Mouse (Mus musculus): ENCODE data around the gene Osbp2. TPM values are rescaled to one million over a fixed set of nuclear protein-coding genes. Genes with fewer than 3 reads are reported as not detected.
"Not testable (repeated sequence)": the region's sequence is repeated elsewhere in the genome, so short reads cannot be mapped to it uniquely, and the experiment has no call there.

Gene Osbp2
- polyA plus RNA-seq (2015; fragmentation: Nextera tagmentation; extraction: Ambion mirVana) = 12.3 and 16.8 TPM in 2 replicates

DNA sequence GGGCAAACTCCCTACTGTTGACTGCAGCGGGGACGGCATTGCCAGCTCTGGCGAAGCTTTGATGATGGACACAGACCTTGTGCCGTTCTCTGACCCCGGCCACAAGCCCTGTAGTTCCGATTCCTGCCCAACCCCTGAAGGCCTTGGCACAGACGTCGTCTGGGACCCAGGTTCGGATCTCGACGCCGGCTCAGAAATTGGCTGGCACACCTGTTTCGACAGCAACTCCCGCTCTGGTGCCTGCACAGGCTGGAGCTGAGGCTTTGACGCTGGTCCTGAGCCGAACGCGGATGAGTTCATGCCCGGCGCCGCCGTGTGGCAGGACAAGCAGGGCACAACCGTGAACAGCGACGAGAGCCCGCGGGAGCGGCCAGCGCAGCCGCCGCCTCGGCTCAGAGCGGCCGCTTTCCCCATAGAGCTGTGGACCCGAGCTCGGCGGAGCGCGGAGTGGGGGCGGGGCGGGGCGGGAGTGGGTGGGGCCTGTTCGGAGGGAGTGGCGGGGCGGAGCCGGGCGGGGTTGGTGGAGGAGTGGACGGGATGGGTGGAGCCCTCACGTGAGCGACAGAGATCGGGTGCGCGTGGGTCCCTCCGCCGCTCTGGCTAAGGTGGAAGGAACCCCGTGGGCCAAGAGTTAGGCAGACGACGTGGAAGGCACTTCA is at the start of gene Osbp2:
Gene Osbp2, minus strand, starts transcription at position 450 of the 659 bp plus-strand sequence.
- ATAC-seq (ENCODE audit: low read depth) = peak; percentile 92
- no peaks in the 10 kb centered on the region for H3K9me3 ChIP-seq
- H3K4me1 ChIP-seq (replicated peaks) = peaks cover 16% of the 10 kb centered on the region
- peak within 1 kb of the TSS; percentile 48 for H3K4me3 ChIP-seq
- H3K4me2 ChIP-seq = peak within 1 kb of the TSS; percentile 76
- 3% methylated on average over 58 of the region's 58 CpGs for WGBS
- 0 out of 2 replicates have a peak within 1 kb of the TSS, but pooled peaks have one; percentile 28 for H3K27ac ChIP-seq (replicated peaks)
- peaks cover 32% of the 10 kb centered on the region for H3K27me3 ChIP-seq
- H3K9ac ChIP-seq = peak within 1 kb of the TSS; percentile 71
- no peaks in the 10 kb centered on the region for H3K36me3 ChIP-seq

DNA sequence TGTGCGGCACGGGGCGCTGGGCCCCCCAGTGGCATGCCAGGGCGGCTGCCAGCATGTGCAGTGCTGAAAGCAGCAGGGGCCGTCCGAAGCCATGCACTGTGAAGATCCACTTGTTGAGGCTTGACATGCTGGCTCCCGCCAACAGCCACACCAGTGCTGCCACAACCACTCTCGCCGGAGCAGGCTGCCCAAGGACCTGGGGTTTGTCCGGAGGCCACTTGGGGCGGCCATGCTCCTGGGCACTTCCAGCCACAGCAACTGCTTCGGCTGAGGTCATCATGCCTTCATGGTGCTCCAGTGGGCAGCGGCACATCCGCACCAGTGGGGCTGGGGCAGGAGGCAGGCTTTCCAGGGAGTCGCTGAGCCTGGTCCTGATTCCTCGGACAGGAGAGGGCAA is 49.2 kb upstream of the Osbp2 start:
- H3K9ac ChIP-seq = peak overlapping the region; percentile 82
- no peaks in the 10 kb centered on the region for H3K36me3 ChIP-seq
- peak overlapping the region; percentile 64 for H3K4me3 ChIP-seq
- 0 out of 2 replicates have a peak, but pooled peaks cover 8% of the 10 kb centered on the region for H3K27me3 ChIP-seq
- peaks cover 66% of the 10 kb centered on the region for H3K4me1 ChIP-seq (replicated peaks)
- H3K4me2 ChIP-seq = peak overlapping the region; percentile 93
- ATAC-seq (ENCODE audit: low read depth) = peak; percentile 38
- WGBS = 2% methylated on average over 16 of the region's 16 CpGs
- H3K9me3 ChIP-seq = no peaks in the 10 kb centered on the region
- H3K27ac ChIP-seq (replicated peaks) = peak overlapping the region; percentile 77; the same call in 1 of the 2 replicates

DNA sequence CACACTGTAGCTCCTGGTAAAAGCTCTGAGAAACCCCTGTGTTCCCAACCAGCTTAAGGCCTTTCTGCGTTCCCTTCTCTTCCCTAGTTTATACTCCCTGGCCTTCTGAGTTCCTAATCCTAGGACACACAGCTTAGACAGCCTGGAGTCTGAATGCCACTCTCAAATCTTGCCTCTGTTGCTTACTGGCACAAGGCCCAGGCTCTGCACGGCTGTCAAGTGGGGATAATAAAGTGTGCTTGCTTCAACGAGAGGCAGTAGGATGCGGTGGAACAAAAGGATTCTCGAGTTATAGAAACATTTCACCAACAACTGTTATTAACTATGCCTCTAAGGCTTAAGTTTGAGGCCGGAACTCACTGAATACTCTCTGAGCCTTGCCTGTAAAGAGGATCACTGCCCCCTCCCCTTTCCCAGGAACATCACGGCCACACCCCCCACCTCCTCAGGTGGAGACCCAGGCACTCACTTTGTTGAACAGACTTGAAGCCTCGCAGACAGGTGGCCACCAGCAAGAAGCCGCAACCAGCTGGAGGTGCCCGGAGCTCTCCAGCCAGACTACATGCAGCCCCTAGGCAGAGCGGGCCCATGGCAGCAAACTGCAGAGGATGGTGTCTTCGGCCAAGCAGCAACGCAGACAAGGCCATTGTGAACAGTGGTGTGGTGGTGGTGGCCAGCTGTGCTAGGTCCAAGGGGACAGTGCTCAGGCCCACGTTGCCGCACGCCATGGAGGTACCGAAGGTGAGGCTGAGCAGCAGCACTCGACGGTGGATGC is 48.6 kb upstream of the Osbp2 start:
- H3K4me1 ChIP-seq (replicated peaks) = peaks cover 69% of the 10 kb centered on the region
- 0 out of 2 replicates have a peak, but pooled peaks cover 8% of the 10 kb centered on the region for H3K27me3 ChIP-seq
- peak overlapping the region; percentile 82 for H3K9ac ChIP-seq
- 14% methylated on average over 19 of the region's 19 CpGs for WGBS
- H3K4me2 ChIP-seq = peak overlapping the region; percentile 93
- H3K36me3 ChIP-seq = no peaks in the 10 kb centered on the region
- no peaks in the 10 kb centered on the region for H3K9me3 ChIP-seq
- peak overlapping the region; percentile 38; the same call in 1 of the 2 replicates for H3K27ac ChIP-seq (replicated peaks)
- ATAC-seq (ENCODE audit: low read depth) = no peak
- peak overlapping the region; percentile 64 for H3K4me3 ChIP-seq

DNA sequence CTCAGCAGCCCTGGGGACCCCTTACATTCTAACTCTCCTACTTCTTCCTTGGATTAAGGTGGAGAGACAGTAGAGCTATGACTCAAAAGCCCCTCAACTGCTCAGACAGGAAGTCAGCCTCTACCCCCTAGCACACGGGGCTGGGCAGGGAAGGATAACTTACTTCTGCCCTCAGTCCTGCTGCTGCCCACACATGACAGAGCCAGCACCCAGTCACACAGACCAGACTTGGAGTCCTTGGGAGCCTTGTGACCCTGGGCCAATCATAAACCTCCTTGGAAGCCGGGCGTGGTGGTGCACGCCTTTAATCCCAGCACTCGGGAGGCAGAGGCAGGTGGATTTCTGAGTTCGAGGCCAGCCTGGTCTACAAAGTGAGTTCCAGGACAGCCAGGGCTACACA is 47.7 kb upstream of the Osbp2 start:
- Histone ChIP-seq H3K4me3 (peak overlapping the region; percentile 64; the same call in 1 of the 2 replicates), H3K4me1 (replicated peaks) (peaks cover 69% of the 10 kb centered on the region), H3K9ac (peak overlapping the region; percentile 49; the same call in 1 of the 2 replicates), H3K4me2 (peak overlapping the region; percentile 93)
- not testable (repeated sequence) for H3K27ac ChIP-seq (replicated peaks); H3K27me3 ChIP-seq; ATAC-seq (ENCODE audit: low read depth); H3K36me3 ChIP-seq; H3K9me3 ChIP-seq
- WGBS = 91% methylated on average over 6 of the region's 6 CpGs

DNA sequence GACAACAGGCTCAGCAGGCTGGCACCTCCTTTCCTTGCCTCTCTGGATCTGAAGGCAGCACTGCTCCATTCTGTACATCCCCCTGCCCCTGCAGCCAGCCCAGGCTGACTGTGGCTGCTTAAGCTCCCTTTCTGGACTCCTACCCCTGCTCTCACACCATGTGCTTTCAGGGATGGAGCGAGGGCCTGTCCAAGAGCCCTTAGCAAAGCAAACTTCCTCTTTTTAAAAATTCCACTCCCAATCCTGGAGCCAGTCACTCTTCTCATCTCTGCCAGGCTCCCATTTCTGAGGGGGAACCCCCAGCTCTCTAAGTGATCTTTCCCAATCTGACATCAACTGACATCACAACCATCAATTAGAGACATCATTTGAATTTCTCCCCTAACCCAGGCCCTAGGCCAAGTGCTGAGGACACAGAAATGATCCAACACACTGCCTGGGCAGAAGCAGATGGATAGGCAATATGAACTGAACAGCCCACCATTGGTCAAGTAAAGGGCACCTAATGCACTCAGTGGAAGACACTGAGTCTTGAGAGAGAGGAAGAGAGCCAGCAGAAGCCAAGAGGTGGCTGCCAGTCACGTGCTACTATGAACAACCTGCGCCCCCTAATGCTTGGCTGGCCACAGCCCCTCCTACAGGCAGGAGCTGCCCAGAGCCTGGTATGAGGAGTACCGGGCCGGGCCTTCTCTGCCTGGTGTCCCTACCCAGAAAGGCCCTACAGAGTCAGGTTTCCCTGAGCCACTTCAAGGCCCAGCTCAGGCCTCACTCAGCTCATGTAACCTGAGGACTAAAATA is 47.0 kb upstream of the Osbp2 start:
- WGBS = 69% methylated on average over 5 of the region's 5 CpGs
- H3K4me2 ChIP-seq = peak overlapping the region; percentile 93
- H3K9me3 ChIP-seq = no peaks in the 10 kb centered on the region
- H3K36me3 ChIP-seq = 0 out of 2 replicates have a peak, but pooled peaks cover 10% of the 10 kb centered on the region
- no peak for ATAC-seq (ENCODE audit: low read depth)
- H3K4me3 ChIP-seq = peak overlapping the region; percentile 64
- no peak overlapping the region for H3K27ac ChIP-seq (replicated peaks)
- H3K4me1 ChIP-seq (replicated peaks) = peaks cover 69% of the 10 kb centered on the region
- peak overlapping the region; percentile 49 for H3K9ac ChIP-seq
- 0 out of 2 replicates have a peak, but pooled peaks cover 8% of the 10 kb centered on the region for H3K27me3 ChIP-seq

DNA sequence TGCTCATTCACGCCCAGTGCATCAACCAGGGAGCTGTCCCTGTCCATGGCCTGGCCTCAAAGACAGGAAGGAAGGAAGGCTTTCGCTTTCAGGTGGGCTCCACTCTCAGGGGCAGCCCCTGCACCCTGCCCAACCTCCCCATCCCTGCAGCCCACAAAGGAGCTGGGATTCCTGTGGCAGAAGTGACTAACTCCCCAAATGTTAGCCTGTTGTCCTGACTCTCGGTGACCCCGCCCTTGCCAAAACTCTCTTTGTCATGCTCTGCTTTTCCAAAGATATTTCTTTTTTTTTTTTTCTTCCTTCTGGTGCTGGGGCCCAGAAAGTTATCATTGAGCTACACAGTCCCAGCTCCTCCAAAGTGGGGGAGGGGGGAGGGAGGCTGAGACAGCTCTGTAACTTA is 45.5 kb upstream of the Osbp2 start:
- peak overlapping the region; percentile 20; the same call in 1 of the 2 replicates for H3K4me2 ChIP-seq
- H3K4me3 ChIP-seq = no peak overlapping the region
- peaks cover 64% of the 10 kb centered on the region for H3K4me1 ChIP-seq (replicated peaks)
- H3K27me3 ChIP-seq = 0 out of 2 replicates have a peak, but pooled peaks cover 8% of the 10 kb centered on the region
- 86% methylated on average over 4 of the region's 4 CpGs for WGBS
- peaks cover 20% of the 10 kb centered on the region; the same call in 1 of the 2 replicates for H3K36me3 ChIP-seq
- ATAC-seq (ENCODE audit: low read depth) = no peak
- no peaks in the 10 kb centered on the region for H3K9me3 ChIP-seq
- H3K27ac ChIP-seq (replicated peaks) = no peak overlapping the region
- 0 out of 2 replicates have a peak overlapping the region, but pooled peaks have one; percentile 43 for H3K9ac ChIP-seq

DNA sequence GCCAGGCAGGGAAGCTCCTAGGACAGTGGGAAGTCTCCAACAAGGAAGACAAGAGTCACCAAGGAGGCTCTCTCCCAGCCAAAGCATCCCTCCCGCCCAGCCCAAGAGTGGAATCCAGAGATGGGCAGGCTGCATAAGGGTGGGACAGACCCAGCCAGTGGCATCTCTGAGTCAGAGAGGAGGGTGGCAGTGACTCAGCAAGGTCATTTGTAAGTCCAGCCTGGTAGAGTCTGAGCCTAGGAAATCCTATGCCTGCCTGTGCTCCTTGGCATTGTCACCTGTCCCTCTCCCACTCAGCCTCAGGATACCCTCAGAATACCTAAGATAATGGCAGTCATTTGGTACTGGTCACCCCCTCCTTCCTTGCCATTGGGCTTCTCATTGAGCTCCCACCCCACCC is 41.7 kb upstream of the Osbp2 start:
- Histone ChIP-seq H3K36me3 (peaks cover 22% of the 10 kb centered on the region; the same call in 1 of the 2 replicates), H3K9me3 (no peaks in the 10 kb centered on the region), H3K27me3 (no peaks in the 10 kb centered on the region), H3K27ac (replicated peaks) (no peak overlapping the region), H3K4me1 (replicated peaks) (peaks cover 29% of the 10 kb centered on the region), H3K4me2 (no peak overlapping the region), H3K4me3 (no peak overlapping the region), H3K9ac (no peak overlapping the region)
- 89% methylated on average over 1 of the region's 1 CpGs for WGBS
- no peak for ATAC-seq (ENCODE audit: low read depth)

DNA sequence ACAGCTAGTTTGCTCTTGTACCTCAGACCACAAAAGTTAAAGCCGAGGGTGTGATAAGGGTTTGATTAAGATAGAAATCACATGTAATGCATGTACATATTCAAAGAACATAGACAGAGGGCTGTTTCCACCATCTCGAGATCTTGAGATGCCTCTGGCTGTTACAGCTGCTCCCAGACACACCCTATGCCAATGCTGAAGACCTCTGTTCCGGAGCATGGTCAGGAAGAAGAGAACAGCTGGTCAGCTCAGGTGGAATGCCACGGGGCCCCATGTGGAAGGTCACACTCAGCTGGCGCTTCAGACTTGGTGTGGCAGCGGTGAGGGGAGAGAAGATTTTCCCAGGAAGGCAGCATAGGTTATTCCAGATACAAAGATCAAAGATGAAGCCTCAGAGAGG is 41.0 kb upstream of the Osbp2 start:
- Histone ChIP-seq H3K4me1 (replicated peaks) (peaks cover 21% of the 10 kb centered on the region), H3K9me3 (no peaks in the 10 kb centered on the region), H3K27me3 (no peaks in the 10 kb centered on the region), H3K4me3 (no peak overlapping the region), H3K36me3 (peaks cover 22% of the 10 kb centered on the region; the same call in 1 of the 2 replicates), H3K27ac (replicated peaks) (no peak overlapping the region), H3K4me2 (no peak overlapping the region), H3K9ac (no peak overlapping the region)
- ATAC-seq (ENCODE audit: low read depth) = no peak
- WGBS = 87% methylated on average over 6 of the region's 6 CpGs

DNA sequence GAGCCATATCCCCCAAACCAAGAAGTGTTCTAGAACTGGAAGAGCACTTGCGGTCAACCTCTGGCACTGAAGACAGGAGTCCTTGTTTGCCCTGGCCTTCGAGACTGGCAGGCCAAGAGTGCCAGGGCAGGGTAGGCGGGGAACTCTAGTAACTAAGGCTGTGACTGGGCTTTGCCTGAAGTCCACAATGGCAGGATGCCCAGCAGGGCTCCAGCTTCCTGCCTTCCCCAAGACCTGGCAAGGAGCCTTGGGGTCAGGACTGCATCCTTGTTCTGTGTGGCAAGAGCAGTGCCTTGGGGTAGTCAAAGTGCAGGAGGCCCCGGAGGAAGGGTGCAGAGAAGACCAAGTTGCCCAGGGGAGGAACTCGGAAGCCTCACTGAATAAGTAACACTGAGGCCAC is 39.3 kb upstream of the Osbp2 start:
- Histone ChIP-seq H3K36me3 (peaks cover 35% of the 10 kb centered on the region), H3K4me3 (no peak overlapping the region), H3K27ac (replicated peaks) (no peak overlapping the region), H3K9me3 (no peaks in the 10 kb centered on the region), H3K9ac (no peak overlapping the region), H3K27me3 (no peaks in the 10 kb centered on the region), H3K4me2 (no peak overlapping the region), H3K4me1 (replicated peaks) (peaks cover 8% of the 10 kb centered on the region; the same call in 1 of the 2 replicates)
- WGBS = 72% methylated on average over 5 of the region's 5 CpGs
- ATAC-seq (ENCODE audit: low read depth) = no peak

DNA sequence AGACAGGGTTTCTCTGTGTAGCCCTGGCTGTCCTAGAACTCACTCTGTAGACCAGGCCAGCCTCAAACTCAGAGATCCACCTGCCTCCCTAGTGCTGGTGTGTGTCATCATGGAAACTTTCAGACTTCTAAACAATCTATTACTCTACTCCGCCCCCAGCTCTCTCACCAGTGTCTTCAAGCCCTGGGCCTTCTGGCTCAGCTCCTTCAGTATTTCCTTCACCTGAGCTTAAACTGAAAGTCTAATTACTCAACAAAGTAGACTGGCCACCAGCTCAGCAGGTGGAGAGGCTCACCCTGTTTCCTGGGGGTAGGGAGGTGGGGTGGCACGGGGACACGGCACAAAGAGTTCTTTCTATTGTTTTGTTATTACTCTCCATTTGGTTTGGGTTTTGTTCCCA is 38.8 kb upstream of the Osbp2 start:
- WGBS = 91% methylated on average over 3 of the region's 3 CpGs
- no peak overlapping the region for H3K4me3 ChIP-seq

DNA sequence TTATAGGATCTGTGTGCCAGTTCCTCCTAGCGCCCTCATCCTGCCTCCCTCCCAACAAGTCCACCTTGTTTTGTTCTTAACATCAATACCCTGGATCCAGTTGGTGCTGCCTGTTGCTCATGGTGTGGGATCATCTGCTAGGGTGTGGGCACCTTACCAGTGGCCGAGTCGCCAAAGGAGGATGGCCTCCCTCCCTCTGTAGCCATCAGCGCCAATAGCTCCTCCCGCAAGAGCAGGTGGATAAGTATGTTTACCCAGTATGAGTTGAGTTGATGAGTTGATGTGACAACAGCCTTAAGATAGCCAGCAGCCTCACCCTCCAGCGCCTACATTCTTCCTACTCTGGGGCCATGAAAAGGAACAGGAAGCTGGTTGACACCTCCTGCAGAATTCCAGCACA is 36.6 kb upstream of the Osbp2 start:
- no peak overlapping the region for H3K9ac ChIP-seq
- WGBS = 88% methylated on average over 6 of the region's 6 CpGs
- H3K4me1 ChIP-seq (replicated peaks) = peaks cover 12% of the 10 kb centered on the region; the same call in 1 of the 2 replicates
- H3K27ac ChIP-seq (replicated peaks) = no peak overlapping the region
- no peak for ATAC-seq (ENCODE audit: low read depth)
- H3K9me3 ChIP-seq = no peaks in the 10 kb centered on the region
- no peak overlapping the region for H3K4me3 ChIP-seq
- peaks cover 40% of the 10 kb centered on the region for H3K36me3 ChIP-seq
- H3K4me2 ChIP-seq = no peak overlapping the region
- H3K27me3 ChIP-seq = no peaks in the 10 kb centered on the region

More for the DNA sequence above, 38.8 kb upstream of the Osbp2 start:
- Histone ChIP-seq H3K27ac (replicated peaks) (no peak overlapping the region), H3K4me2 (no peak overlapping the region), H3K4me1 (replicated peaks) (peaks cover 6% of the 10 kb centered on the region; the same call in 1 of the 2 replicates), H3K27me3 (no peaks in the 10 kb centered on the region), H3K9me3 (no peaks in the 10 kb centered on the region), H3K36me3 (peaks cover 40% of the 10 kb centered on the region), H3K9ac (no peak overlapping the region)
- ATAC-seq (ENCODE audit: low read depth) = no peak

All from neural tube, embryonic 13.5 days (tissue).